Mouse (Mus musculus) bone marrow macrophage, adult 2 months (primary cell): ENCODE measurements around the gene Rps6ka2. TPM values are rescaled to one million over a fixed set of nuclear protein-coding genes. Genes with fewer than 3 reads are reported as not detected.

Experiments used
- H3K27ac ChIP-seq: 2 replicates; pipeline ENCODE4 v1.5.1; 2012; ENCODE audit warnings: low read depth, low read length; ENCODE audit not compliant: insufficient read depth
- H3K4me1 ChIP-seq: 2 replicates; pipeline ENCODE4 v1.6.1; 2012; ENCODE audit warnings: low read length; ENCODE audit not compliant: control insufficient read depth, insufficient read depth
- H3K4me3 ChIP-seq: 2 replicates; pipeline ENCODE4 v1.5.1; 2012; ENCODE audit warnings: mild to moderate bottlenecking, low read length, moderate library complexity; ENCODE audit not compliant: insufficient read depth
- CTCF ChIP-seq: IDR thresholded peaks from 2 replicates; pipeline ENCODE4 v1.5.1; 2012; ENCODE audit warnings: low read depth, mild to moderate bottlenecking, low read length, moderate library complexity
- POLR2A ChIP-seq: IDR thresholded peaks from 2 replicates; pipeline ENCODE4 v1.6.1; 2012; ENCODE audit warnings: mild to moderate bottlenecking, low read depth, low read length, borderline replicate concordance
- polyA plus RNA-seq: library from polyadenylated mRNA; stranded (reverse); fragments of >200 nt; gene quantifications from 2 replicates; pipeline ENCODE4 v1.2.4, GENCODE M21; 2012; ENCODE audit not compliant: missing spikeins, insufficient read depth, insufficient read length

Gene Rps6ka2
- polyA plus RNA-seq, 1 experiment = 4.0 TPM

DNA sequence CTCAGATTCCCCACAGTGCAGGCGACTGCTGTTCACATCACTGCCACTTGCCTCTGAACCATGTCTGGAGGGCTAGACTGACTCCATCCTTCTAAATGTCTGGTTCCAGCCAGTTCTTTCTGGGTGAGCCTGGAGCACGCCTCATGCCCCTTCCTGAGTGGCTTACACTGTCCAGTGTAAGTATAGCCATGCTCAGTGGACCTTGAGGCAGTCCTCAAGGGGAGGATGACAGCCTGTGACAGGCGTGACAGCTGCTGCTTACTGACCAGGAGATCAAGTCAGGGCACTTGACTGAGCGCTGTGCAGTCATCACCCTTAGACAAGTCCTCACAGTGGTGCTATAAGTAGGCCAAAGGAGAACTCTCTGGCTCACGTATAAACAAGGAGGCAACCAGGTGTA, 94.7 kb downstream of the Rps6ka2 start:
- TF ChIP-seq CTCF (no peak), POLR2A (no peak)
- H3K4me3 ChIP-seq = no peak overlapping the region
- no peaks in the 10 kb centered on the region for H3K4me1 ChIP-seq
- H3K27ac ChIP-seq = no peak overlapping the region

DNA sequence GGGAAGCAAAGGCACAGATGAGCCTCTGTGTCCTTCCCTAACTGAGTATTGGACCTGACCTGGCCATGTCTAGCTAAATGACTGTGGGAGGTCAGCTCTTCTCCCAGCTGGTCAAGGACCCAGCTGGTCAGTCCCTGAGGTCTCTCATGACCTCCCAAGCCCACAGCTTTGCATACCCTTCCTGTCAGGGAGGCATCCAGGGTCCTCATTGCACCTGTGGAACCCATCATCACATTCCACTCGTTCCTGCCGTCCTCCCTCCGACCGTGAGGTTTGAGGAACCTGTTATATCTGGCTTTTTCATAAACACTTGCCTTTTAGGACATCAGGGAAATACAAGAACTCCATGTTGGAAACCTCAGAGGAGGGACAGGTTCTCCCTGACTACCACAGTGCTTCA, 95.4 kb downstream of the Rps6ka2 start:
- H3K4me3 ChIP-seq = no peak overlapping the region
- TF ChIP-seq POLR2A (no peak), CTCF (no peak)
- H3K4me1 ChIP-seq = no peaks in the 10 kb centered on the region
- H3K27ac ChIP-seq = no peak overlapping the region

DNA sequence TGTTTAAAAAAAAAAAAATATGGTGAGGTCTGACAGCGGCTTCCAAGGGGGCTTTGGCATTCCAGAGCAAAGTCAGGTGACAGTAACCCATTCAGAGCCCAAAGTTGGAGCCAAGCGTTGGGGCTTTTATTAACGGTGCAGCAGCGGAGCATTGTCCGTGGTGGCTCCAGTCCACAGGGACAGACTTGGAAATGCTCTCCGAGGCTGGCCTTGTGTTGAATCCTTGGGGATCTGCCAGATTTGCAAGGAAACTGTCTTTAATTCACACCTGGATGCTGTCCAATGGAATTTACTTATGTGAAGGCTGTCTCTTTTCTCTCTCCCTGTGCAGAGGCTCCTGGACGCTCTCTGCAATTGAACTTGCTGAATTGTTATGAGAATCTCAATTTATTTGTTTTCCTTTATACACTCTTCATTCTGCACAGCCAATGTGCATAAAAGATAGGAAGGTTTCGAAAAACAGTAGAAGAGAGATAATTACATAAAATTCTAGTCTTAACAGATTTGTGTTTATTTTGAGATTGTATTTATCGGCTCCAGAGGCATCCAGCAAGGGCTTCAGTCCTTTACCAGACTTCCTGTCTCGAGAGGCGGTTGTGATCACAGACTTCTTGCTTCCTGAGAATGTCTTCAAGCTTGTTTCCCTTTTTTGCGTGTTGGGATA, 95.9 kb downstream of the Rps6ka2 start:
- Histone ChIP-seq H3K27ac (no peak overlapping the region), H3K4me1 (no peaks in the 10 kb centered on the region), H3K4me3 (no peak overlapping the region)
- TF ChIP-seq CTCF = no peak
- no peak for TF ChIP-seq POLR2A

DNA sequence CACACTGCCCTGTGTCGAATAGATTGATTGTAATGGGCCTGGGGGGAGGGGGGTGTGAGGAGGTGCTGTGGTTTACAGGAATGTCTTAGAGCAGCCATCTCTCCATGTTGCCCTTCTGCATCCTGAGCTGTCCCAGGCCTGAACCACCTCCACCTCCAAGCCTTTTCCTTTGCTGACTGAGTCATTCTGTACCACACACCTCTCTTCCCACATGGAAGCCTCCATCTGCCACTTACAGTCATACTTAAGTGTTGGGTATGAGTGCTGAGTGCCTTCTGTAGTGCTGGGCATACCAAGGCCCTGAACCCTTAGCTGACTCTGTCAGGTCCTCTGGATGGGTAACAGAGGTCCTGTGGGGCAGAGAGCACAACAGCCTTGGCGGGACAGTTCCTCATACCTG, 97.9 kb downstream of the Rps6ka2 start:
- Histone ChIP-seq H3K27ac (no peak overlapping the region), H3K4me1 (no peaks in the 10 kb centered on the region), H3K4me3 (no peak overlapping the region)
- no peak for TF ChIP-seq CTCF
- TF ChIP-seq POLR2A = no peak

DNA sequence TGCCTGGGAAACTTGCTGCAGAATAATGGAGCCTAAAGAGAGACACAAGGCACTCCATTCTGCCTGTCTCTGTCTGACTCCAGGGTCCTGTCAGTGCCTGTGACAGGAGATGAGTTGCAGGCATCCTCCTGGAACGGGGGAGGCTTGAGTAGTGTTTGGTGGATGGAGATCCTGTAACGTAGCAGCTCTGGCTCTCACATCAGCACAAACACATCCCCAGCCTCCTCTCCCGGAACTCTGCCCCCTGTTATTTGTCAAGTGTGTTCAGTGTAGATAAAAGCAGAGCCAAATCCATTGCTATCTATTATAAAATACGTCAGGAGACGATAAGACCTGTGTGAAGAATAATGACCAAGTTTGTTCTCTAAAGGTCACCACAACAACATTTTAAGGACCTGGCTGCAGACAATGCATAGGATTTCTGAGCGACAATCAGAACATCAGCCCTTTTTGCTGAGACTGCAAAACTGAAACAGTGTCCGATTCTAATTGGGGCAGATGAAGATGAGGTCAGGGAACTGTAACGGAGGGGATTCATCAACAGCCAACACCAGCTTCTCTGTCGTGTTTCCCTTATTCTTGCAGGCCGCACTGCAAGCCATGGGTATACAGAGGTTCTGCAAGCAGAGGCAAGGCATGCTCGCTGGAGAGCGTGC, 99.4 kb downstream of the Rps6ka2 start:
- no peak overlapping the region for H3K4me3 ChIP-seq
- no peak overlapping the region for H3K27ac ChIP-seq
- TF ChIP-seq CTCF = no peak
- TF ChIP-seq POLR2A = no peak
- H3K4me1 ChIP-seq = no peaks in the 10 kb centered on the region

DNA sequence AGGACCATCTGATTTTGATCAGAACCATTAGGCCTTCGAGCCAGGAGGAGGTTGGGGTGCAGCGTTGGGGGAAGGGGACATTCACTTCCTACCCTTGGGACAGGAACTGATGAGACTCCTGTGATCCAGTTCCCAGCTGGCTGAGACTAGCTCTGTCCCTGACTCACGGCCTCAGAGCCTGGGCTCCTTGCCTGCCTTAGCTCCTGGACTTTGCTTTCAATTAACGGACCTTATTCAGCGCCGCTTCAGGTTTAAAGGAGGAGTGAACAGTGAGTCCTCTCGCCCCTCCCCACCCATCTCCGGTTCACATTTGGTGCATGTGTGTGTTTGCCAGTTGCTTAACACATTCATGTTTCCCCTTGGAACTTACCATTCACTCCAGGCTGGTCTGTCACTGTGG, 100.6 kb downstream of the Rps6ka2 start:
- Histone ChIP-seq H3K27ac (no peak overlapping the region), H3K4me1 (no peaks in the 10 kb centered on the region), H3K4me3 (no peak overlapping the region)
- TF ChIP-seq CTCF = no peak
- TF ChIP-seq POLR2A = no peak

DNA sequence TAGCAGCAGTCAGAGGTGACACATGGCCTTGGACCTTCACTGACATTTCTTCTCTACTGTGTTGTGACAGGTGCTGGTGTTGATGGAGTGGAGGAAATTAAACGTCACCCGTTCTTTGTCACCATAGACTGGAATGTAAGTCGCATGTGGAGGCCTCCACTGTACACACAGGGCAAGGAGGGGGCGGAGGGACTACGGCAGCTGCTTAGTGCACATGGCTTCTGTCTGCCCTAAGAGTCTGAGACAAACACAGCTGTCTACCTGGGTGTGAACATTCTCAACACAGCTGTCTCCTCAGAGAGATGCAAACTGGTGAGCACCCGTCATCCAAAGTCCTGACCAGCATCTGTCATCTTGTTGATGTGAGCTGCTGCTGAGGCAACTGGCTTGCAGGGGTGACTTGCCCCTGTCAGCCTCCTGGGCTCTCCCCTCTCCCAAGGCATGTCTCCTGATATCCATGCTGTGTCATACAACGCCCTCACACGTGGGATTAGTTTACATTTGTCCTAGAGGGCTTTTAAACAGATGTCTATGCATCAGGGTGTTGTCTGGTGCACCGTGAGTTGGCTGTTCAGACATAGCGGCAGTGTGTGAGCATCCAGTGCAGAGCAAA, 101.7 kb downstream of the Rps6ka2 start:
- Histone ChIP-seq H3K4me1 (no peaks in the 10 kb centered on the region), H3K4me3 (no peak overlapping the region), H3K27ac (no peak overlapping the region)
- TF ChIP-seq POLR2A (no peak), CTCF (no peak)

DNA sequence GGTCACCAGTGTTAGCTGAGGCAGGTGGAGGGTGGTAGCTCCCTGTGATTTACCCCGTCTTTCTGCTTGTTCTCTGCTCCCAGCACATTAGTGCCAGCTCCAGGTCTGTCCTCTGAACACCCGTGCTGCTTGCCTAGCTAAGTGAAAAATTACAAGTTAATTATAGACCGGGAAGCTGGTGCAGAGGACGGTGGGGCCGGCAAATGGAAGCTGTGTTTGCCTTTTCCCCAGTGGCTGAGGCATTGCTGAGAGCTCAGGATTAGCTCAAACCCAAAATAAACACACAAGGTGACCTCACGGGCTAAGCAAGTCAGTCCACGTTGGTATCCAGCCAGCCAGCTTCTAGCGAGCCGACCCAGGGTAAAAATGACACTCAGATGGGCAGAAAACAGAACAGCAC, 103.1 kb downstream of the Rps6ka2 start:
- TF ChIP-seq CTCF (no peak), POLR2A (no peak)
- H3K27ac ChIP-seq = no peak overlapping the region
- no peak overlapping the region for H3K4me3 ChIP-seq
- no peaks in the 10 kb centered on the region for H3K4me1 ChIP-seq

DNA sequence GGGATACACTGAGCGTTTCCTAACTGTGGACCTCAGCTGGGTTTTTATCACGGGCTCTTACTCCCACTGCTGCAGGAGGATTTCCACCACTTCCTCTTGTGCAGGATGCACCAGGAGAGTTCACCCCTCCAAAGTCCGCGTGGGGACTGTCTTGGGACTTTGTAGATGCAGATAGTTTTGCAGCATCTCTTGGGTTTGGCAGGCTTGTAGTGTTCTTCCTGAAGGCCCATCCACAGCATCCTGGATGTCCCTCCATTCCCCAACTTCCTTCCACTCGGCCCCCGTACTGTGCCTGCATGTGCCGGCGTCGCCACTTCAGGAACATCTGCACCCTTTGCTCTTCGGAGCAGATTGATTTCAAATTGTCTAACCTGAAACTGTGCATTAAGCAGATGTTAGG, 103.9 kb downstream of the Rps6ka2 start:
- Histone ChIP-seq H3K27ac (no peak overlapping the region), H3K4me3 (no peak overlapping the region), H3K4me1 (no peaks in the 10 kb centered on the region)
- TF ChIP-seq CTCF = no peak
- no peak for TF ChIP-seq POLR2A

DNA sequence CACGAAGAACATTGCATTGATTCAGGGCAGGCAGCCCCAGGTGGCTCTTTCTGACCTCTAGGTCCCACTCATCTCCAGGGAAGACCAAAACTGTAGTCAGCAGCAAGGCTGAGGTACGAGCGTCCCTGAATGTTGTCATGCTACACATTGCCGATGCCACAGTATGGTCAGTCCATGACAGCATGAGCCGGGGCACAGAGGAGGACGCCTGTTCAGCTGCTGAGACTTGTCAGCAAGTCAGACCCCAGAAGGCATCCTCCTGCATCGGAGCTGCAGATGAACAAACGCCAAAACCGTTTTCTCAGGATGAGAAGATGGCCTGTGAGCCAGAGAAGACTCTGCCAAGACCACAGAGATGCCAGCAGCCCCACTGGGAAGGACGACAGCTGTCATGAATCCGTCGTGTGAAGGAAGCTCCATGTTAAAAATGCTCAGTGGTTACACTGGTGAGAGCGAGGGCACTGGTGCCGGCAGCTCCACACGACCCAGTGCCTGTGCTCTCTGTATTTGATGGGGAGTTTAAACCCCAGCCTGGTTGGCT, 108.9 kb downstream of the Rps6ka2 start:
- H3K4me1 ChIP-seq = no peaks in the 10 kb centered on the region
- H3K4me3 ChIP-seq = no peak overlapping the region
- no peak overlapping the region for H3K27ac ChIP-seq
- TF ChIP-seq CTCF (no peak), POLR2A (no peak)
